Mouse (Mus musculus) splenic B cell, adult 2 months (primary cell): ENCODE measurements around the gene Guca1a.

Experiments used
- DNase-seq: peaks from one replicate; pipeline ENCODE4 v3.0.0-alpha.2; 2011; ENCODE audit warnings: low read depth, low spot score
- H3K27me3 ChIP-seq: 2 replicates; pipeline ENCODE4 v1.6.1; 2012; ENCODE audit warnings: mild to moderate bottlenecking, low read length, moderate library complexity, mixed read lengths; ENCODE audit not compliant: control insufficient read depth, poor library complexity, insufficient read depth, severe bottlenecking
- H3K36me3 ChIP-seq: 2 replicates; pipeline ENCODE4 v1.6.1; 2012; ENCODE audit warnings: mild to moderate bottlenecking, low read length, moderate library complexity, mixed read lengths; ENCODE audit not compliant: control insufficient read depth, poor library complexity, insufficient read depth, severe bottlenecking

Guca1a gene

DNA sequence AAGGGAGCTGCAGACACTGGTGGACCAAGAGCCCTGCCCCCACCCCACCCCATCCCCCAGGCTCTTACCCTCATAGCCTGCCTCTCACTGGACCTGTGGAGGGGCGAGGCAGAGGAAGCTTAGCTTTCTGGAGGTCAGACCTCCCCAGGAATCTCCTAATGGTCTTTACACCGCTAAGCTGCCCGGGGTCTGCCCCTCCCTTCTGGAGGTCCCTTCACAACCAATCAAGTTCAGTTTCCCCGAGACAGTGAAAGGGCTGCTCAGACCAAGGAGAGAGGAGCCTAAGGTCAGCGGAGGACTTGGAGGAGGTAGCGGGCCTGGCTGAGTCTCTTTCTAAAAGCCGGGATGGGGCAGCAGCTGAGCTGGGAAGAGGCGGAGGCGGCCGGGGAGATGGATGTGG is 15.2 kb downstream of the Guca1a start, which contains the start of gene Guca1b:
Gene Guca1b (plus strand): TSS at position 249 of the 400 bp plus-strand sequence.
- no peak for DNase-seq
- Histone ChIP-seq H3K36me3 (no peaks in the 10 kb centered on the region), H3K27me3 (no peaks in the 10 kb centered on the region)

DNA sequence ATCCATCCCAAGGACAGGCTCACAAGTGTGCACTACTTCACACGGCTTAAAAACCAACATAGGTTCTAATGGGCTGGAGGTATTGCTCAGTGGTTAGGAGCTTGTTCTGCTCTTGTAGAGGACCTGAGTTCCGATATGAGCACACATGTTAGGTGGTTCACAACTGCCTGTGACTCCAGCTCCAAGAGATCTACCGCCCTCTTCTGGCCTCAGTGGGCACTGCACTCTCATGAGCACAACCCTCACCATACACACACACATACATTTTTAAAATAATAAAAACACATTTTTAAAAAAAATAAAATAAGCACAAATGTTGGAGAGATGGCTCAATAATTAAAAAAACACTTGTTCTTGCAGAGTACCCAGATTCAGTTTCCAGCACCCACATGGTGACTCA is 16.3 kb downstream of the Guca1a start:
- Histone ChIP-seq H3K27me3 (no peaks in the 10 kb centered on the region), H3K36me3 (no peaks in the 10 kb centered on the region)
- DNase-seq, result no peak

DNA sequence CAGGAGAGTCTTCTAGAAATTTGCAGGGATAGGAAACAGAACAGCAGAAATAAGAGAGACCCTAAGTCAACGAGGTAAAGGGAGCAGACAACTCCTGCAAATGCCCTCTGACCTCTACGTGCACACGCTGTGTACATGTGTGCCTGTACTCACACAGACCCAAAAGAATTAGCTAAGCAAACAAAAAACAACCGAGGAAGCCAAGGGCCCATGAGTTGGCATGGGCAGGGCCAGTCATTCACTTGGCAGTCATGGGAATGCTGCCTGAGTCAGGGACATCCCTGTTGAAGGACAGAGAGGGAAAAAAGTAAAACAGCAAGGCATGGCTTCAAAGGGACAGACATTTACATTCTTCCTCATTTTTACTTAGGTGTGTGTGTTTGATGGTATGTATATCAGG is 17.1 kb downstream of the Guca1a start:
- Histone ChIP-seq H3K36me3 (no peaks in the 10 kb centered on the region), H3K27me3 (no peaks in the 10 kb centered on the region)
- DNase-seq, result no peak

DNA sequence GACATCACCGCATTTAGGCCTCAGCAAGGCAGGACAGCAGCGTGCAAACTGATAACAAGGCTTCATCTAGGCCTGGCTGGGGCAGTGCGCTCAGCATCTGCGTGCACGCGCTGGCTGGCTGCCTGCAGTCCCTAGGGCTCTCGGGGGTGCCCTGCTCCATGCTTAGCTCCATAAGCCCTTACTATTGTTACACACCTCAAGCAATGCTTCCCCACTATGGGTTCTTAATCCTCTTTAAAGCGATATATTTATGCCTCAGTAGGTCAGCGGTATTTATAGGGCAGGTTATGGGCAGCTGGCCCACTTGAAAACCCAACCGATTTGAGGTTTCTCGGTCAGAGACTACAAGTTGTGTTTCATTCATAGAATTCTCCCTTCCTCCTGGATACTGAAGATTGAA is 18.5 kb downstream of the Guca1a start:
- no peak for DNase-seq

DNA sequence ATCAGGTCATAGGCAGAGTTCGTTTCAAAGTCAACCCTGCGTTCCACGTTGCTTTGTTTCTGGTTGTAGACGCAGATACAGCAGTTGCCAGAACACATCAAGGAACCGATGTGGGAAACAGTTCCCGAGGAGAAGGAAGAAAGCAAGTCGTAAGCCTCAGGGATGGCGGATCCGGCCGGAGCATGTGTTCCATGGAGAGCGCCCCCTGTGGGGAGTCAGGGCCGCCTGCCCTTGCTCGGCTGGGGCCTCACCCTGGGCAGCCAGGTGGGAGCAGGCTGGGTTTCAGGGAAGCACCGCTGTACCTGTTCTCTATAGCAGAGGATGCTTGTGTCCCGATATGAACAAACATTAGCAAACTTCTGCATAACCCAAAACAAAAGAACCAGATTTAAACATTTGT is 22.3 kb downstream of the Guca1a start:
- peaks cover 5% of the 10 kb centered on the region for H3K36me3 ChIP-seq
- no peak for DNase-seq
- H3K27me3 ChIP-seq, result no peaks in the 10 kb centered on the region

More for the DNA sequence above, 18.5 kb downstream of the Guca1a start:
- H3K27me3 ChIP-seq, result no peaks in the 10 kb centered on the region
- H3K36me3 ChIP-seq, result no peaks in the 10 kb centered on the region; the same call in 1 of the 2 replicates

DNA sequence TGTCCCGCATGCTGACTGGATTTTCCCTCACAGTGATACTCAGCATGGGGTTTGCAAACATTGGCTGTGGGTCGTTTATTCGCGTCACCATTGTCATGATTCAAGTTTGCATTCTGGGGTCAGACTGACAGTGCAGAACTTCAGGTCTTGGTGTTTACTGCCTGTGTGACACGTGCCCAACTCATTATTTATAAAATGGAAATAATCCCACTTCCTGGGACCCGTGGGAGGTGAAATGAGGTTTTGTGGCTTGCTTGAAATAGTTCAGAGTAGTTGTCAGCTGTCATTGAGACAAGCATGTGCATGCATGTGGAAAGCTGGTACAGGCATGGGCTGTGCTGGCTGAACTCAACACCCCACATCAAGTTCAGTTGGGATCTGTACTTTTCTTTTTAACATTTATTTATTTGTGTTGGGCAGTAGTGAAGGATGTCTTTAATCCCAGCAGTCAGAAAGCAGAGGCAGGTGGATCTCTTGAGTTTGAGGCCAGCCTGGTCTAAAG is 23.6 kb downstream of the Guca1a start:
- Histone ChIP-seq H3K36me3 (peaks cover 5% of the 10 kb centered on the region), H3K27me3 (no peaks in the 10 kb centered on the region)
- DNase-seq, result no peak

DNA sequence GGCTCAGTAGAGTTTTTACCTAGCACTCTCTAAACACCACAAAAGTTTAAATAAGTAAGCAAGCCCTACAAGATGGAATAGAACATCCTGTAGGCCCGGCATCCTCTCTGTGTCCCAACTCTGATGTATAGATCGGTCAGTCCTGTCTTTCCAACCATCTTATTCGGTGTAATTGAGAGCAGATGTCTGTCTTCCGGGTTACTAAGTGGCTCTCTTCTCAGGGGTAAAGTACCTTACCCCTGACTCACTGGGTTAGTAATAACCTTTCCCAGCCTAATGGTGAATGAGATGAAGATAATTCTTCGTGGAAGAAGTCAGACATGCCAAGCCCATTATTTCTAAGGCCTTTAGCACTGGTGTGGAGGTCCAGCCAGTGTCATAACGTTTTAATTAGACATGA is 26.4 kb downstream of the Guca1a start:
- no peak for DNase-seq
- Histone ChIP-seq H3K27me3 (no peaks in the 10 kb centered on the region), H3K36me3 (peaks cover 5% of the 10 kb centered on the region)

DNA sequence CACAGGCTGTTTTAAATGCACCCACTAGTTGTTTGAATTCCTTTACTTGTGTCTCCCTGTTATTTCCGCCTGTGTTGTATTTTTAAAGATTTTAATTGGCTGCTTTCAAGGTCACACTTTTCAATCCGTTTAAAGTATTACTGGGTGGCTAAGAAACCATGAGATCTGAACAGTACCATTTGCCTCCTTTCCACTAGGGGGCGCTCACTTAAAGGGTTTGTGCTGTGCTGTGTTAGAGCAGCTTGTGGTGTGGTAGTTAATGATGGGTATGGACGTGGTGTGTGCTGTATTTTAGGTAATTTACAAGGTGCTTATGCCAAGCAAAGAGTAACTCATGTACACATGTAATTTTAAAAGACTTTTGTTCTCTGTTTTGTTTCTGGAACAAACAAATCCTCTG is 28.9 kb downstream of the Guca1a start:
- peak; percentile 77 for DNase-seq
- Histone ChIP-seq H3K27me3 (no peaks in the 10 kb centered on the region), H3K36me3 (peaks cover 5% of the 10 kb centered on the region)

DNA sequence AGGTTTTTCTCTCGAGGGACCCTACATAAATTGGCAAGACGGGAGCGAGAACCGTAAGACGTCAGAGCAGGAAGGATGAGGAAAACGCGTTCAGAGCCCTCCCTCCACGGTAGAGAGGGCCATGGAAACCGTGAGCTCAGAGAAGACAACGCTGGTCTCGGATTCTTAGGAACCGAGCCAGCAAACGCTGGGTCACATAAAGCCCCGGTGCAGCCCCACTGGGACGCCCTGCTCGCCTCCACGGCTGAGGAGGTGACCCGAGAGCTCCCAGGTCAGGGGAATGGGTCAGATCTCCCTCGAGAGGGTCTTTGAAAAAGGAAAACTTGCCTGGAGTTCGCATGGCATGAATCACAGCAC is 31.3 kb downstream of the Guca1a start:
- Histone ChIP-seq H3K36me3 (peaks cover 2% of the 10 kb centered on the region; the same call in 1 of the 2 replicates), H3K27me3 (no peaks in the 10 kb centered on the region)
- DNase-seq, result no peak

DNA sequence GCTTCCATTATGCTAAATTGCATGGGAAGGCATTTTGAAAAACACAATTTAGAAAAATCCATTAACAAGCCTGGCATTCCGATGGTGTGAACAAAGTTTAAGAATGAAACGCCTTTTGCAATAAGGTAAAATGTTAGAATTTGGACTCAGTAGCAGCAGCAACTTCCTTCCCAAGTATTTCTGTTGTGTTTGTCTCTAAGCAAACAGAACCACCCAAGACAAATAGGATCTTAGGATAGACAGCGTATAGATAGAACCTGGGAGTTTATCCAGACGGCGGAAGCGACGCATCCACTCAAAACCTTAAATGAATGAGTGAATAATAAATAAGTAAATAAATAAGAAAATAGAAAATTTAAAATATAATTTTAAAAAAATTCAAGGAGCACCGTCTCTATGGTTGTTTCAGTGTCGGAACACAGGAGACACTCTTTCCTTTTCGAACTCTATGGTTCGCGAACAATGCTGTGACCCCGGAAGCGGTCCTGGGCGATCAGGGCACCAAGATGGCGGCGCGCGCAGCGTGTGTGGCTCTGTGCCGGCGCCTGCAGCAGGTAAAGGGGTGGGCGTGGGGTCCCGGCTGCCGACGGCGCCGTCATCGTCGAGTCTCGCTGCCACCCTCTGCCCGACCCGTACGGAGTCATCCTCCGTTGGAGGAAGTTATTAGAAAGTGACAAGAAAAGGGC is 31.8 kb downstream of the Guca1a start, which contains the start of gene Mrps10:
Gene Mrps10 (plus strand): TSS at position 487 of the 686 bp plus-strand sequence.
- DNase-seq, result peak; percentile 94
- Histone ChIP-seq H3K36me3 (no peaks in the 10 kb centered on the region; the same call in 1 of the 2 replicates), H3K27me3 (no peaks in the 10 kb centered on the region)

DNA sequence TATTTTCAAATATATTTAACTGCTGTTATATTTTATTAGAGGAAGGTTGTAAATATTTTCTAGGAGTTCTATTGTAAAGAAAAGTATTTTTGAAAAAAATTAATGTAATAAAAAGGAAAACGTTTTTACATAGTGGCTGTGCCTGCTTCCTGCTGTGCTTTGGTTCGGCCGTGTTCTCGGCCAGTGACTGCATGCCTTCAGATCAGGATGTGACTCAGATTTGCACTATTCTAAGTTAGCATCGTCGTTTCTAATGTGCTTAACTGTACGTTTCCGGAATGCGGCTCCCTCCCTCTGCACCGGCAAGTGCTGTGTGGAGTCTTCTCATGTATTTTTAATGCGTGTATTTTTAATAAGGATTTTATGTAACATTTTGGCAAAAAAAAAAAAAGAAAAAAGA is 39.0 kb downstream of the Guca1a start:
- no peaks in the 10 kb centered on the region for H3K27me3 ChIP-seq
- no peaks in the 10 kb centered on the region for H3K36me3 ChIP-seq
- no peak for DNase-seq

DNA sequence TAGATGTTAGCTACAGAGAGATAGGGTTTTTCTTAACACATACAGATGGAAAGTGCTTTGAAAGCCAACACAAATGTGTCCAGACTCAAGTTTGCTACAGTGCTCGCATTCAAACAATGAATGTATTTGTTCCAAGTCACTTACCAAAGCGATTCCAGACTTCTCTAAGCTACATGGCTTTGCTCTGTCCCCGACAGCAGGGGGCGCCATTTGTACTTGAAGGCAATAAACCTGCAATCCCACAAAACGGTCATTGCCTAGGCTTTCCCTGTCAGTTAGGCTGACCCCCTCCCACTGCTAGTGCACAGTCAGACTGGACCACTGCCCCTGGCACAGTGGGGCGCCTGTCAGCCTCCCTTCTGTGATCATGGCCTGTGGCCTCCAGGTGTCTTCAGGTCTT is 40.4 kb downstream of the Guca1a start:
- DNase-seq, result peak; percentile 72
- no peaks in the 10 kb centered on the region; the same call in 1 of the 2 replicates for H3K27me3 ChIP-seq
- no peaks in the 10 kb centered on the region for H3K36me3 ChIP-seq

DNA sequence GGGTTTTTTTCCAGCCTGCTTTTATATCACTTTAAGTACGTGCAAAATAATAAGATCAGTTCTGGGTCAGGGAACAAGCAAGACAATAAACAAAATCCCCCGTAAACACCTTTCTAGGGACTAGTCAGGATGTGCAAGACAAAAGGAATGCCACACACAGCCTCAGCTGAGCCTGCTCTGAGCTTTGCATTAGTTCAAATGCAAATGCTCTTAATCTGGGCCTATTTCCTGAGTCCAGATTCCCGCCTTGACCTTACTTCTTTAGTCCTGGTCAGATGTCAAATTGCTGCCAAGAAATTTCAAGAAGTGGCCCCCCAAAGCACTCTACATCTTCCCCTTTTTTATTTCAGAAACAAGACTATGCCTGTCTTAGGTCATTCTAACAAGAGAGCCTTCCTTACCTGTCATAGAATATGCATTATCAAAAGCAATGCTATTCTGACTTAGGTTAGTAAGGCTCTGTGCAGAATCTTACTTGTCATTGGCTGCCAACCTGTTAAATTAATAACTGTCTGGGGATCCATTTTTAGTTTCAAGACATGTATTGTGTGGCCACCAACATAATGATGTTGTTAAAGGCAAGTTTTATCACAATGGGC is 50.6 kb downstream of the Guca1a start:
- DNase-seq, result no peak
- H3K27me3 ChIP-seq, result no peaks in the 10 kb centered on the region
- H3K36me3 ChIP-seq, result no peaks in the 10 kb centered on the region
